Mouse (Mus musculus) kidney, adult 9 months (tissue): ENCODE measurements around the gene Gm14412.
"Not testable (repeated sequence)": the region's sequence is repeated elsewhere in the genome, so short reads cannot be mapped to it uniquely, and the experiment has no call there.

Experiments
- DNase-seq: peaks from one replicate; pipeline ENCODE4 v3.0.0; 2022

The Gm14412 gene

DNA sequence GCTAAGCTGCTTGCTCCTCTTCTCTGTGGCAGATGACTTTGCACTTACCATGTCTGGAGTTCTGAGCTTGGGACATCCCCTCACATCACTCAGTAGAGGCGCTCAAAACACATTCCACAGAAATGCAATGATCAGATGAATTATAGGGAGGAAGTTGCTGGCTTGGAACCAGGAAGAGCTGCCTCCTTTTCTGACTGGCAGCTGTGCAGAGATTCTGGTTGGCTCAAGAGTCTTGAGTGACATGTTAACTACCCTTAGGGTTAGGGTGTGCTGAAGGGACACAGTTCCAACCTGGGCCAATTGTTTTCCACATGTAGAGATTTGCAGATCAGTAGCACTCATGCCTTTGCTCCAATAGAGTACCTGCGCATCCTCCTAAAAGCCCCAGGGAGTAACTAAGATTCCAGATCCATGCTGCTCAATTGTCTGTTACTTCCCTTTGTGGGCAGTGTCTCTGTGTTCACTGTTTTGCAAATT, at the start of gene Gm14412:
Gm14412 (minus strand) TSS at position 51 of the 477 bp plus-strand sequence.
- not testable (repeated sequence) for DNase-seq

DNA sequence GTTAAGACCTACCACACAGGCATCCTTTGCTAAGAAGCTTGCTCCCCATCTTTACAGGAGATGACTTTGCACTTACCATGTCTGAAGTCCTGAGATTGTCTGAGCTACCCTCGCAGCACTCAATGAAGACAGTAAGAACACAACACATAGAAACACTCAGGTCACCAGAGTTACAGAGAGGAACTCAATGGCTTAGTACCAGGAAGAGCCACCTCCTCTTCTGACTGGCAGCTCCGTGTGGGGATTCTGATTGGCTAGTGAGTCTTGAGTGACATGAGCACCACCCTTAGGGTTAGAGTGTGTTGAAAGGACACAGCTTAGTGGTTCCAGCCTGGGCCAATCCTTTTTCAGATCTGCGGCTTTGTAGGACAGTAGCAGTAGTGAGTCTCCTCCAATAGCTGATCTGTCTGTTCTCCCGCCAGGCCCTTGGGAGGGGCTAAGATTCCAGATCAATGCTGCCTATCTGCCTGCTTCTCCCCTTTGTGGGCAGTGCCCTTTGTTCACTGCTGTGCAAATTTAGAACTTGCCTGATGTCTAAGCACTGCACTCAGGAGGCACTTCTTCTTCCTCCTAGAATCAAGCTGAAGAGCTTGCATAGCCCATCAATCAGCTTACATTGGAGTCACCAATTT, 5.7 kb upstream of the Gm14412 start:
- not testable (repeated sequence) for DNase-seq

DNA sequence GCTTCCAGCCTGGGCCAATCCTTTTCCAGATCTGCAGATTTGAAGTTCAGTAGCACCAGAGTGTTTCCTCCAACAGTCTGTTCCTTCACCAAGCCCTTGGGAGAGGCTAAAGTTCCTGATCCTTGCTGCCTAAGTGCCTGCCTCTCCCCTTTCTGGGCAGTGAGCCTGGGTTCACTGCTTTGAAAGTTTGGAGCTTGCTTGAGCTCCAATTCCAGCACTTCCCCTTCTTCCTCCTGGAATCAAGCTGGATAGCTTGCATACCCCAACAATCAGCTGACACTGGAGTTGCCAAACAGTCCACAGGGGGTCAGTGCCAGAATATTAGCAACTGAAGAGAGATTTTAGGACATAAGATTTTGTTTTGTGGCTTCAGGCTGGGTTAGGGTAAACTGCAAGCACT, 2.7 kb downstream of the Gm14412 start:
- peak; percentile 56 for DNase-seq

DNA sequence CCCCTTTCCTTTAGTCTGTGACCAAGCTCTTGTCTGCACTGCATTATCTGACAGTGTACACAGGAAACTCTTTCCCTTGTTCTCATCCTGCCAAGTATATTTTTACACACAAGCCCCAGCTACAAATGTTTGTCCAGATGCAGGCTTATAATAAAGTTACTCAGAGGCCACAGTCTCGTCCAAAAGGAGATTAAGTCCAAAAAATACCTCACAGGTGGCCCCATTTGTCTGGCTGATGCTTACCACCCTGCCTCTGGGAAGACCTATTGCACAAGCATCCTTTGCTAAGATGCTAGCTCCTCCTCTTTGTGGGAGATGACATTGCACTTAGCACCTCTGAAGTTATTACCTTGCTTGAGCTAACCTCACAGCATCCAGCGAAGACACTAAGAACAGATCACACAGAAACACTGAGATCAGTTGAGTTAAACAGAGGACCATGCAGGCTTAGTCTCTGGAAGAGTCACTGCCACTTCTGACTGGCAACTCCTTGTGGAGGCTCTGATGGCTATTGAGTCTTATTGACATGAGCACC, 3.3 kb downstream of the Gm14412 start:
- DNase-seq = not testable (repeated sequence)

DNA sequence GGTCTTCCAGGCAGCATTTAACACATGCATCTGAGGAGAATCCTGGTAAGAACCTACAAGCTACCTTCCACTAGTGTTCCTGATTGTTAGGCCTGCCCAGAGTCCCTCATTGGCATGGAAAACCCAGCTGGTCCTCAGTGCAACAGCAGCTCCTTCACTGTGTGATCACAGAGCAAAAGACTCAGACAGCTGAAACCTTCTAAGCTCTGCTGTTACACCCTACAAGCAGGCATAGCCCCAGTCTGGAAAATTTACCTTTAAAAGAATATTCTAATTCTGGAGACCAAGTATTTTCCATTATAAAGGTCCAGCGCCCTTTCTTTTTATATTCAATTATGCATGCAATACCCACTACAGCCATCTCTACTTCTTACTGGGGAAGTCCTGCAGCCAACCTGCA, 5.1 kb downstream of the Gm14412 start:
- DNase-seq = no peak

DNA sequence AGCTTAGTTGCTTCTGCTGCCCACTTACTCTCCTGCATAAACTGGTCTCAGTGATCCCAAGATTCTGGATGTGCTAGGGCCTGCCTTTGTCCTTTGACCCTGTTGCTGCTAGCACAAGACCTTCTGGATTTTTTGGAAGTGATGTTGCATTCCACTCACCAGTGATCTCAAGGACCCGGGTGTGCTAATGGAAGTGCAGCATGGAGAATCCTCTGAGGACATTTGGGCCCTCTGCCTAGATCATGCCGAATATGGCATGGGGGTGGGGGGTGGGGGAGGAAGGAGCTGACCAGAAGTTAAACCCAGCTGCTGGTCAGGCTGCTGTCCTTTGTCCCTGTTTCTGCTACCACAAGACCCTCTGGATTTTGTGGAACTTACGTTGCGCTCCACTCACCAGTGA, 14.5 kb downstream of the Gm14412 start:
- not testable (repeated sequence) for DNase-seq

DNA sequence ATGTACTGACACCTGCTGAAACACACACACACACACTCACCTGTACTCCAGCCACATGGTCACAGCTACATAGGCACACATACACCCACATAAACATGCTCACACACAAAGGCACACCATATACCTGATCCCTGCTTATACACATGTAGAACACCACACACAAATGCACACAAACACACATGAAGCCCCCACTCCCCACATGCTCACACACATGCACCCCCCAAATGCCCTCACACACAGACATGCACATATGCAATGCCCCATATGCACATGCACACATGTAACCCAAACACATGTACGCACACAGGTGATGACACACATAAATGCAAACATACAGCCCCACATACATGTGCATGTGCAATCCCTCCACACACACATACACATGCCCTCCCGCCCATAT, 19.1 kb downstream of the Gm14412 start:
- DNase-seq = not testable (repeated sequence)

DNA sequence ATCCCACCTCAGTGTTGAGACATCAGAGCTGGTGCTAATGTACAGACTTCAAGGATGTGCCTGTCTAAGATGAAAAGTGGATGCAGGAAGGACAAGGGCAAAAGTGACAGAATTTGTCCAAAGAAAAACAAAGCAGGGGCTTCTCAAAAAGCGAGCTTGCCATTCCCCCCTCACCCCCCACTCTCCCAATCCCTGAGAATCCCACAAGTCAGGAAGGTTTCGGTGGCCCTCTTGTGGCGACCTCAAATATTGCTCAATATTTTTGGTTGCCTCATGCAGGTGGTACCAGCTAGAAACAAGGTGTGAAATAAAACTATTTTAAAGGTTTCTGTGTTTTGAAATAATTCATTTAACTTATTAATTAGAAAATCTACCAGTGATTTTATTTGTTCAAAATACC, 40.4 kb downstream of the Gm14412 start:
- not testable (repeated sequence) for DNase-seq

DNA sequence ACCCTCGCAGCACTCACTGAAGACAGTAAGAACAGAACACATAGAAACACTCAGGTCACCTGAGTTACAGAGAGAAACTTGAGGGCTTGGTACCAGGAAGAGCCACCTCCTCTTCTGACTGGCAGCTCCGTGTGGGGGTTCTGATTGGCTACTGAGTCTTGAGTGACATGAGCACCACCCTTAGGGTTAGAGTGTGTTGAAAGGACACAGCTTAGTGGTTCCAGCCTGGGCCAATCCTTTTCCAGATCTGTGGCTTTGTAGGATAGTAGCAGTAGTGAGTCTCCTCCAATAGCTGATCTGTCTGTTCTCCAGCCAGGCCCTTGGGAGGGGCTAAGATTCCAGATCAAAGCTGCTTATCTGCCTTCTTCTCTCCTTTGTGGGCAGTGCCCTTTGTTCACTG, 46.4 kb downstream of the Gm14412 start:
- DNase-seq = not testable (repeated sequence)

DNA sequence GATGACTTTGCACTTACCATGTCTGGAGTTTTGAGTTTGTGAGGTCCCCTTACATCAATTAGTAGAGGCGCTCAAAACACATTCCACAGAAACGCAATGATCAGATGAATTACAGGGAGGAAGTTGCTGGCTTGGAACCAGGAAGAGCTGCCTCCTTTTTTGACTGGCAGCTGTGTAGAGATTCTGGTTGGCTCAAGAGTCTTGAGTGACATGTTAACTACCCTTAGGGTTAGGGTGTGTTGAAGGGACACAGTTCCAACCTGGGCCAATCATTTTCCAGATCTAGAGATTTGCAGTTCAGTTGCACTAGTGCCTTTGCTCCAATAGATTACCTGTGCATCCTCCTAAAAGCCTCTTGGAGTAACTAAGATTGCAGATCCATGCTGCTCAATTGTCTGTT, 51.9 kb downstream of the Gm14412 start:
- not testable (repeated sequence) for DNase-seq

DNA sequence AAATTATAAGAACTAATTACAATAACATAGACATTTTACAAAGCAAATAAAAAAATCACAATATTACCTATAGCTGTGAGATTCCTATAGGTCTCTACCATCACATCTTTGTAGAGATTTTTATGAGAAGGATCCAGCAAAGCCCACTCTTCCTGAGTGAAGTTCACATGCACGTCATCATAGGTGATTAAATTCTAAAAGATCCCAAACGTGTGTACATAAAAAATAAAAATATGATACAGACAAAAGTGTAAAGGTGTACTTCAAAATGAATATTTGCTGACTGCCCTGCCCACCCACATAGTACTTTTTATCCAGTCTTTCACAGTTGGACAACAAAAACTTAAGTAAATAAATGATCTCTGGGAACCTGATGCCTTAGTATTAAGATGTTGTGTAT, 57.2 kb downstream of the Gm14412 start, which contains the start of gene Gm14409:
Gm14409 (minus strand) TSS at position 101 of the 400 bp plus-strand sequence.
- DNase-seq = not testable (repeated sequence)
